Mouse (Mus musculus) ES-E14 (cell line): ENCODE measurements at regions not wholly inside any gene's neighbourhood (a gene's known extent, or its start where the extent isn't known, plus 50 kb on each side); places are given as distances from the start of the nearest gene placed in this dataset.

ENCODE experiments used
- CHD2 ChIP-seq: IDR thresholded peaks from 2 replicates; pipeline ENCODE4 v1.6.1; 2014; ENCODE audit warnings: mild to moderate bottlenecking, low read depth, low read length, inconsistent platforms
- ZNF384 ChIP-seq: IDR thresholded peaks from 2 replicates; pipeline ENCODE4 v1.6.1; 2012; ENCODE audit warnings: low read depth, low read length, inconsistent platforms

GRCm38 (mm10) chr3:117067470-117068053, 98.8 kb upstream of the Palmd start:
- TF ChIP-seq ZNF384, result no peak
- no peak for TF ChIP-seq CHD2
